Mouse (Mus musculus) kidney, adult 2 months (tissue): Measurements from ENCODE around the gene Cd200r3.

Experiments used
- CTCF ChIP-seq: fragments of 200-500 bp; conservative IDR thresholded peaks from 2 replicates; pipeline ENCODE4 v1.5.1; 2011; ENCODE audit warnings: low read depth, mild to moderate bottlenecking, control low read depth, low read length, moderate library complexity, mixed read lengths; ENCODE audit not compliant: insufficient read depth, insufficient read length
- POLR2A ChIP-seq: fragments of 200-500 bp; IDR thresholded peaks from one replicate; pipeline ENCODE4 v1.6.1; 2011; ENCODE audit warnings: low read depth, low read length, control low read depth

DNA sequence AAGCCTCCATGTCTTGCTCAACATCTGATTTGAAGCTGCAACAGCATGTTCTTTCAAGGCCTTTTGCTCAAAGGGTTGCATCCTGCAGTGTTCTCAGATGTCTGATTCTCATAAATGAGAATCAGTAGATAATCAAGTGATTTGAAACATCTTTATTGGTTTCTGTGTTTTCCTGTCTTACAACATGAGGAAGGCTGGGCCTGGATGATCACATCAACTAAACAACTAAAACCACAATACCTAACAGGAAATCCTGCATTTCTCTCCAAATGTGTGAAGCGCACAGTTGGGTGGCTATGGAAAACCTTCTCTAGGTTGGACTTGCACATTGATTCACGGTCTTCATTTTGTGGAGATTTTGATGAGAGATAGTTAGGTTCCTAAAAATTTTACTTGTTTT lies 75.4 kb downstream of the Cd200r3 start:
- TF ChIP-seq CTCF (no peak), POLR2A (no peak)
